Mouse (Mus musculus) liver, adult 2 months (tissue): ENCODE data around the gene Clec16a.

Experiments
- CTCF ChIP-seq: fragments of 200-500 bp; IDR thresholded peaks from 2 replicates; pipeline ENCODE4 v1.5.1; 2011; ENCODE audit warnings: low read depth, low read length, control low read depth
- POLR2A ChIP-seq: fragments of 200-500 bp; IDR thresholded peaks from 2 replicates; pipeline ENCODE4 v1.6.1; 2011; ENCODE audit warnings: low read length, control low read depth; ENCODE audit not compliant: insufficient read depth; ENCODE audit errors: extremely low read depth

GRCm38 (mm10) chr16:10773543-10773942 lies 228.4 kb downstream of the Clec16a start:
- TF ChIP-seq POLR2A: no peak
- TF ChIP-seq CTCF: no peak
